Mouse (Mus musculus) CH12.LX (cell line): Measurements from ENCODE around the gene Pde4b. TPM values are rescaled to one million over a fixed set of nuclear protein-coding genes. Genes with fewer than 3 reads are reported as not detected.

ENCODE experiments used
- DNase-seq: peaks from one replicate; pipeline ENCODE4 v3.0.0-alpha.2; 2013; ENCODE audit errors: extremely low read depth
- H3K27ac ChIP-seq: 2 replicates; pipeline ENCODE4 v1.5.1; 2012; ENCODE audit warnings: low read depth, mild to moderate bottlenecking, control low read depth, moderate library complexity; ENCODE audit not compliant: insufficient read depth
- H3K27me3 ChIP-seq: replicated peaks from 2 replicates; pipeline ENCODE3; 2012; ENCODE audit warnings: inconsistent platforms
- H3K36me3 ChIP-seq, 2 experiments: replicated peaks in 1 of 2; 2 replicates each; pipeline versions ENCODE3 to v1.6.1; 2012; ENCODE audit warnings: inconsistent platforms in 1 of 2, low read length in 1 of 2, mild to moderate bottlenecking in 1 of 2, mixed read lengths in 1 of 2, moderate library complexity in 1 of 2; ENCODE audit not compliant: control insufficient read depth in 1 of 2, insufficient read depth in 1 of 2
- H3K4me1 ChIP-seq, 2 experiments: 2 replicates each; pipeline ENCODE4 v1.6.1; 2012; ENCODE audit warnings: inconsistent platforms in 1 of 2, moderate library complexity in 1 of 2; ENCODE audit not compliant: insufficient read depth in 2 of 2, control insufficient read depth in 1 of 2
- H3K4me2 ChIP-seq: 2 replicates; pipeline ENCODE4 v1.6.1; 2012; ENCODE audit warnings: low read depth, mild to moderate bottlenecking, control low read depth; ENCODE audit not compliant: poor library complexity, insufficient read depth, severe bottlenecking
- H3K4me3 ChIP-seq, 3 experiments: fragments of 150-350 bp in 1 of 3; sonication (generic) in 1 of 3; replicated peaks in 1 of 3; 2 replicates each; pipeline versions ENCODE3 to v1.5.1; 2011 to 2012; ENCODE audit warnings: low read depth in 2 of 3, low read length in 2 of 3, mild to moderate bottlenecking in 2 of 3, moderate library complexity in 2 of 3, control low read depth in 1 of 3, improper control_type of control experiment in 1 of 3, inconsistent platforms in 1 of 3, mixed read lengths in 1 of 3; ENCODE audit not compliant: poor library complexity in 1 of 3
- H3K79me2 ChIP-seq: replicated peaks from 2 replicates; pipeline ENCODE4 v1.6.1; 2012; ENCODE audit warnings: mild to moderate bottlenecking, moderate library complexity; ENCODE audit not compliant: control insufficient read depth, poor library complexity, insufficient read depth, severe bottlenecking; ENCODE audit errors: extremely low read depth
- H3K9ac ChIP-seq: 2 replicates; pipeline ENCODE4 v1.6.1; 2012; ENCODE audit warnings: low read depth, mild to moderate bottlenecking, control low read depth, moderate library complexity; ENCODE audit not compliant: insufficient read depth
- H3K9me3 ChIP-seq: replicated peaks from 2 replicates; pipeline ENCODE3; 2012; ENCODE audit warnings: low read length, inconsistent platforms, mixed read lengths
- BHLHE40 ChIP-seq: IDR thresholded peaks from 2 replicates; pipeline ENCODE4 v1.6.1; 2011; ENCODE audit warnings: mild to moderate bottlenecking, low read depth, low read length, improper control_type of control experiment
- CHD1 ChIP-seq: IDR thresholded peaks from 2 replicates; pipeline ENCODE4 v1.6.1; 2012; ENCODE audit warnings: low read depth, low read length, improper control_type of control experiment, inconsistent platforms
- CHD2 ChIP-seq: IDR thresholded peaks from 2 replicates; pipeline ENCODE4 v1.6.1; 2011; ENCODE audit warnings: low read length, improper control_type of control experiment
- CTCF ChIP-seq, 2 experiments: IDR thresholded peaks in 1 of 2; conservative IDR thresholded peaks in 1 of 2; 2 replicates each; pipeline ENCODE4 v1.5.1; 2011 to 2012; ENCODE audit warnings: low read depth in 2 of 2, low read length in 2 of 2, improper control_type of control experiment in 1 of 2, inconsistent platforms in 1 of 2, mild to moderate bottlenecking in 1 of 2, moderate library complexity in 1 of 2
- E2F4 ChIP-seq: IDR thresholded peaks from 2 replicates; pipeline ENCODE4 v1.6.1; 2011; ENCODE audit warnings: low read depth, low read length, improper control_type of control experiment; ENCODE audit not compliant: insufficient replicate concordance
- ELF1 ChIP-seq: IDR thresholded peaks from 2 replicates; pipeline ENCODE4 v1.6.1; 2014; ENCODE audit warnings: low read depth, mild to moderate bottlenecking, inconsistent platforms, low read length, improper control_type of control experiment
- EP300 ChIP-seq: IDR thresholded peaks from 2 replicates; pipeline ENCODE4 v1.6.1; 2011; ENCODE audit warnings: low read length, improper control_type of control experiment
- ETS1 ChIP-seq: conservative IDR thresholded peaks from 2 replicates; pipeline ENCODE4 v1.6.1; 2012; ENCODE audit warnings: low read depth, mild to moderate bottlenecking, inconsistent platforms, low read length, improper control_type of control experiment, moderate library complexity
- GABPA ChIP-seq: IDR thresholded peaks from 2 replicates; pipeline ENCODE4 v1.6.1; 2012; ENCODE audit warnings: low read depth, low read length, improper control_type of control experiment, inconsistent platforms; ENCODE audit not compliant: insufficient replicate concordance
- HCFC1 ChIP-seq: IDR thresholded peaks from 2 replicates; pipeline ENCODE4 v1.6.1; 2012; ENCODE audit warnings: low read depth, mild to moderate bottlenecking, inconsistent platforms, low read length, improper control_type of control experiment
- IRF4 ChIP-seq: IDR thresholded peaks from 2 replicates; pipeline ENCODE4 v1.6.1; 2014; ENCODE audit warnings: low read depth, mild to moderate bottlenecking, inconsistent platforms, low read length, improper control_type of control experiment
- JUN ChIP-seq: IDR thresholded peaks from 2 replicates; pipeline ENCODE4 v1.6.1; 2011; ENCODE audit warnings: low read depth, mild to moderate bottlenecking, low read length, improper control_type of control experiment, moderate library complexity; ENCODE audit not compliant: insufficient read depth
- JUND ChIP-seq: conservative IDR thresholded peaks from 2 replicates; pipeline ENCODE4 v1.6.1; 2011; ENCODE audit warnings: low read depth, low read length, improper control_type of control experiment
- KAT2A ChIP-seq: IDR thresholded peaks from 2 replicates; pipeline ENCODE4 v1.6.1; 2012; ENCODE audit warnings: low read length, improper control_type of control experiment, inconsistent platforms; ENCODE audit not compliant: insufficient replicate concordance
- MAFK ChIP-seq: IDR thresholded peaks from 2 replicates; pipeline ENCODE4 v1.6.1; 2011; ENCODE audit warnings: low read length, improper control_type of control experiment; ENCODE audit not compliant: insufficient replicate concordance
- MAZ ChIP-seq: IDR thresholded peaks from 2 replicates; pipeline ENCODE4 v1.6.1; 2012; ENCODE audit warnings: low read depth, mild to moderate bottlenecking, inconsistent platforms, low read length, improper control_type of control experiment, moderate library complexity
- MEF2A ChIP-seq: IDR thresholded peaks from 2 replicates; pipeline ENCODE4 v1.6.1; 2014; ENCODE audit warnings: low read depth, mild to moderate bottlenecking, inconsistent platforms, low read length, improper control_type of control experiment, borderline replicate concordance
- MXI1 ChIP-seq: IDR thresholded peaks from 2 replicates; pipeline ENCODE4 v1.6.1; 2011; ENCODE audit warnings: mild to moderate bottlenecking, low read depth, low read length, improper control_type of control experiment
- NELFE ChIP-seq: IDR thresholded peaks from 2 replicates; pipeline ENCODE4 v1.6.1; 2011; ENCODE audit warnings: low read depth, low read length, improper control_type of control experiment
- NRF1 ChIP-seq: IDR thresholded peaks from 2 replicates; pipeline ENCODE4 v1.6.1; 2014; ENCODE audit warnings: low read depth, mild to moderate bottlenecking, inconsistent platforms, low read length, improper control_type of control experiment, moderate library complexity
- PAX5 ChIP-seq: IDR thresholded peaks from 2 replicates; pipeline ENCODE4 v1.6.1; 2012; ENCODE audit warnings: low read length, inconsistent platforms, mixed read lengths
- POLR2A ChIP-seq: IDR thresholded peaks from 2 replicates; pipeline ENCODE4 v1.6.1; 2011; ENCODE audit warnings: low read depth, mild to moderate bottlenecking, improper control_type of control experiment, low read length
- POLR2AphosphoS2 ChIP-seq: IDR thresholded peaks from 2 replicates; pipeline ENCODE4 v1.6.1; 2011; ENCODE audit warnings: low read depth, low read length, improper control_type of control experiment
- RAD21 ChIP-seq: IDR thresholded peaks from 2 replicates; pipeline ENCODE4 v1.6.1; 2011; ENCODE audit warnings: low read depth, mild to moderate bottlenecking, low read length, improper control_type of control experiment, moderate library complexity
- RCOR1 ChIP-seq: conservative IDR thresholded peaks from 2 replicates; pipeline ENCODE4 v1.6.1; 2012; ENCODE audit warnings: low read depth, mild to moderate bottlenecking, inconsistent platforms, low read length, improper control_type of control experiment
- SIN3A ChIP-seq: IDR thresholded peaks from 2 replicates; pipeline ENCODE4 v1.6.1; 2012; ENCODE audit warnings: low read length, improper control_type of control experiment, inconsistent platforms
- SMC3 ChIP-seq: IDR thresholded peaks from 2 replicates; pipeline ENCODE4 v1.6.1; 2011; ENCODE audit warnings: low read depth, low read length, improper control_type of control experiment
- TBP ChIP-seq: conservative IDR thresholded peaks from 2 replicates; pipeline ENCODE4 v1.6.1; 2011; ENCODE audit warnings: low read depth, low read length, improper control_type of control experiment
- TCF12 ChIP-seq: IDR thresholded peaks from 2 replicates; pipeline ENCODE4 v1.6.1; 2014; ENCODE audit warnings: low read depth, mild to moderate bottlenecking, inconsistent platforms, low read length, improper control_type of control experiment
- UBTF ChIP-seq: IDR thresholded peaks from 2 replicates; pipeline ENCODE4 v1.6.1; 2012; ENCODE audit warnings: low read depth, mild to moderate bottlenecking, inconsistent platforms, low read length, improper control_type of control experiment, moderate library complexity
- USF1 ChIP-seq: IDR thresholded peaks from 2 replicates; pipeline ENCODE4 v1.6.1; 2014; ENCODE audit warnings: low read depth, mild to moderate bottlenecking, inconsistent platforms, low read length, improper control_type of control experiment
- USF2 ChIP-seq: conservative IDR thresholded peaks from 2 replicates; pipeline ENCODE4 v1.6.1; 2011; ENCODE audit warnings: low read depth, low read length, improper control_type of control experiment
- ZC3H11A ChIP-seq: IDR thresholded peaks from 2 replicates; pipeline ENCODE4 v1.6.1; 2012; ENCODE audit warnings: low read depth, mild to moderate bottlenecking, inconsistent platforms, low read length, improper control_type of control experiment
- ZKSCAN1 ChIP-seq: IDR thresholded peaks from 2 replicates; pipeline ENCODE4 v1.6.1; 2012; ENCODE audit warnings: low read depth, inconsistent platforms, low read length, improper control_type of control experiment, borderline replicate concordance
- ZMIZ1 ChIP-seq: IDR thresholded peaks from 2 replicates; pipeline ENCODE4 v1.6.1; 2012; ENCODE audit warnings: low read depth, mild to moderate bottlenecking, inconsistent platforms, low read length, improper control_type of control experiment
- ZNF384 ChIP-seq: IDR thresholded peaks from 2 replicates; pipeline ENCODE4 v1.6.1; 2012; ENCODE audit warnings: low read depth, low read length, improper control_type of control experiment, inconsistent platforms
- dilution Hi-C: fragments of 300-500 bp; cut with MboI; formaldehyde crosslinking; loops from 2 replicates; pipeline ENCODE4 v1.14.3; 2020; ENCODE audit warnings: low sequenced_read_pairs; ENCODE audit not compliant: extremely low pct_unique_long_range_greater_than_20kb, extremely low pct_ligation_motif_present
- in situ Hi-C: fragments of 300-500 bp; cut with MboI; formaldehyde crosslinking; loops from 3 replicates; pipeline ENCODE4 v1.14.3; 2019; ENCODE audit warnings: low sequenced_read_pairs, low pct_ligation_motif_present, low pct_unique_long_range_greater_than_20kb, mixed read lengths
- polyA plus RNA-seq: library from polyadenylated mRNA; unstranded; fragments of >175 nt; gene quantifications from 2 replicates; pipeline ENCODE4 v1.2.1, GENCODE M21; 2012; ENCODE audit warnings: low read depth; ENCODE audit not compliant: insufficient read length
- total RNA-seq, 2 experiments: library from RNA; depleted of rRNA; stranded (reverse); fragments of 300-350 nt in 1 of 2; fragments of >200 nt in 1 of 2; gene quantifications; 2 replicates each; pipeline ENCODE4 v1.2.3; 2012 to 2014

The Pde4b gene
- total and polyA plus RNA-seq, 3 experiments, result 9.6 to 24.2 (median 21.8) TPM

GRCm38 (mm10) chr4:102592541-102592940 lies 505.2 kb downstream of the Pde4b start:
- Histone ChIP-seq H3K27ac (0 out of 2 replicates have a peak overlapping the region, but pooled peaks have one; percentile 33), H3K9me3 (no peaks in the 10 kb centered on the region), H3K4me1 (peaks cover 18 to 56% of the 10 kb centered on the region in 2 experiments), H3K4me2 (0 out of 2 replicates have a peak overlapping the region, but pooled peaks have one; percentile 44), H3K27me3 (no peaks in the 10 kb centered on the region), H3K36me3 (peaks cover 49 to 83% of the 10 kb centered on the region in 2 experiments), H3K4me3 (no peak overlapping the region), H3K9ac (no peak overlapping the region), H3K79me2 (peaks cover 64% of the 10 kb centered on the region)
- no peak for DNase-seq
- dilution Hi-C loops (no loop called here), in situ Hi-C loops (no loop called here)
- TF ChIP-seq MAZ (0 out of 2 replicates have a peak, but pooled peaks have one; percentile 38), POLR2A (no peak), CHD2 (no peak), TCF12 (no peak), TBP (no peak), ZNF384 (peak; percentile 27; the same call in 1 of the 2 replicates), JUND (no peak; the same call in 1 of the 2 replicates), SMC3 (no peak), RCOR1 (no peak), UBTF (no peak), ZKSCAN1 (no peak), ELF1 (no peak), NRF1 (no peak), HCFC1 (no peak), ETS1 (peak; percentile 58; the same call in 1 of the 2 replicates), PAX5 (no peak), JUN (no peak), RAD21 (no peak), MAFK (no peak), ZC3H11A (no peak), POLR2AphosphoS2 (no peak), E2F4 (no peak), ZMIZ1 (no peak), CTCF (conservative IDR thresholded peaks at IDR 0.05 in 1 of 2, IDR thresholded peaks at IDR 0.05 in 1 of 2; ENCODE audit: low read depth in 2 of 2, low read length in 2 of 2) (no peak), EP300 (peak; percentile 72), IRF4 (peak; percentile 90), USF2 (no peak), MEF2A (no peak), MXI1 (no peak), NELFE (no peak), CHD1 (no peak), SIN3A (no peak), GABPA (no peak), BHLHE40 (peak; percentile 64), USF1 (no peak), KAT2A (no peak)
